Mouse (Mus musculus) spleen, adult 2 months (tissue): ENCODE measurements at regions not wholly inside any gene's neighbourhood (a gene's known extent, or its start where the extent isn't known, plus 50 kb on each side); places are given as distances from the start of the nearest gene placed in this dataset.

Experiments
- CTCF ChIP-seq: fragments of 200-500 bp; IDR thresholded peaks from 2 replicates; pipeline ENCODE4 v1.5.1; 2011; ENCODE audit warnings: mild to moderate bottlenecking, inconsistent platforms; ENCODE audit not compliant: insufficient read depth, insufficient read length, insufficient replicate concordance; ENCODE audit errors: extremely low read depth
- POLR2A ChIP-seq: fragments of 200-500 bp; IDR thresholded peaks from 2 replicates; pipeline ENCODE4 v1.6.1; 2011; ENCODE audit warnings: low read depth, low read length, inconsistent platforms

DNA sequence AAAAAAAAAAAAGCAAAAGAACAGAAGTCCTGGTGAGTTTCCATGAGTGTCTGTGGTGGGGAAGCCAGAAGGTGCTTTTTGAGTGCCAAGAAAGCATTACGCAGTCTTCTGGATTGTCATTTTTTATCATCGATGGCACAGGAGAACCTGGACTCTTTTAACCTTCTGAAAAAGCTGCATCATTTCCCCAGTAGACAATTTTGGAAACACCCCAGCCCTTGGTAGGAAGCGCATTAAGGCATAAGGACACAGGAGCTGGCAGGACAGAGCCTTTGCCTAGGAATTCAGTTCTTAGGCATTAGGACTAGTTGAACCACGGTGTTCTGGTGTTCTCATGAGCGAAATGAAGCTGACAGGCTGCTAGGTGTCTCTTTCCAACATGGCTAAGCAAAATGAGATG, 875.1 kb upstream of the Car8 start:
- no peak for TF ChIP-seq POLR2A
- TF ChIP-seq CTCF, result no peak
